Mouse (Mus musculus) erythroblast, adult 5-6 weeks (primary cell): Measurements from ENCODE around the gene Ginm1. TPM values are rescaled to one million over a fixed set of nuclear protein-coding genes. Genes with fewer than 3 reads are reported as not detected.
A peak's percentile ranks its signal among the peaks of the same experiment; 100 is the strongest.
"Not testable (repeated sequence)": the region's sequence is repeated elsewhere in the genome, so short reads cannot be mapped to it uniquely, and the experiment has no call there.

Source experiments
- ATAC-seq: replicated peaks from 2 replicates; pipeline ENCODE4 v1.8.0; 2016; ENCODE audit warnings: moderate number of reproducible peaks, mild to moderate bottlenecking, moderate TSS enrichment, inconsistent platforms; ENCODE audit not compliant: poor library complexity, low FRiP score, severe bottlenecking
- total RNA-seq, 2 experiments: library from RNA; stranded (forward) in 1 of 2; stranded (reverse) in 1 of 2; fragments of 150-400 nt in 1 of 2; fragments of 200-764, 138-1000 nt in 1 of 2; gene quantifications; 2 replicates each; pipeline versions ENCODE4 v1.2.3 to v1.2.4; 2015 to 2017; ENCODE audit warnings: low replicate concordance in 2 of 2

Ginm1 gene
- total RNA-seq, 2 experiments from 2014 or later = 31.5 to 32.7 TPM

- ATAC-seq = no peak
Observed at GRCm38 (mm10) chr10:7818676-7819075, 26.1 kb upstream of the Ginm1 start.

- no peak for ATAC-seq
Observed at GRCm38 (mm10) chr10:7816476-7816875, 23.9 kb upstream of the Ginm1 start.

GRCm38 (mm10) chr10:7809937-7810336 lies 17.3 kb upstream of the Ginm1 start:
- ATAC-seq = peak; percentile 89

GRCm38 (mm10) chr10:7802519-7803140 lies 10.0 kb upstream of the Ginm1 start:
- ATAC-seq = no peak

GRCm38 (mm10) chr10:7801258-7801657 lies 8.6 kb upstream of the Ginm1 start:
- no peak for ATAC-seq

GRCm38 (mm10) chr10:7792254-7792750 lies 322 bp downstream of the Ginm1 start:
- ATAC-seq = no peak; the same call in 1 of the 2 replicates

- no peak for ATAC-seq
Observed at GRCm38 (mm10) chr10:7787319-7787718, 5.3 kb downstream of the Ginm1 start.

GRCm38 (mm10) chr10:7781214-7781613 lies 11.4 kb downstream of the Ginm1 start:
- ATAC-seq = peak; percentile 56

- peak; percentile 91 for ATAC-seq
Observed at GRCm38 (mm10) chr10:7780238-7781176, 12.1 kb downstream of the Ginm1 start.

GRCm38 (mm10) chr10:7779751-7780237 lies 12.8 kb downstream of the Ginm1 start:
- ATAC-seq = no peak

GRCm38 (mm10) chr10:7778361-7778760 lies 14.3 kb downstream of the Ginm1 start:
- ATAC-seq = no peak

- ATAC-seq = no peak
Observed at GRCm38 (mm10) chr10:7775421-7775820, 17.2 kb downstream of the Ginm1 start.

GRCm38 (mm10) chr10:7772769-7773168 lies 19.9 kb downstream of the Ginm1 start:
- ATAC-seq = no peak

GRCm38 (mm10) chr10:7772346-7772745 lies 20.3 kb downstream of the Ginm1 start:
- no peak for ATAC-seq

GRCm38 (mm10) chr10:7757544-7757943 lies 35.1 kb downstream of the Ginm1 start:
- no peak for ATAC-seq

GRCm38 (mm10) chr10:7748752-7749151 lies 43.9 kb downstream of the Ginm1 start:
- no peak for ATAC-seq

GRCm38 (mm10) chr10:7745528-7745927 lies 47.1 kb downstream of the Ginm1 start:
- ATAC-seq = not testable (repeated sequence)

GRCm38 (mm10) chr10:7737914-7738313 lies 54.7 kb downstream of the Ginm1 start:
- no peak; the same call in 1 of the 2 replicates for ATAC-seq

GRCm38 (mm10) chr10:7737122-7737521 lies 55.5 kb downstream of the Ginm1 start:
- ATAC-seq = no peak

- no peak for ATAC-seq
Observed at GRCm38 (mm10) chr10:7731582-7731981, 61.0 kb downstream of the Ginm1 start.

GRCm38 (mm10) chr10:7727011-7727410 lies 65.6 kb downstream of the Ginm1 start:
- no peak for ATAC-seq
